Mouse (Mus musculus) CH12.LX (cell line): Measurements from ENCODE around the gene Phf2.

Source experiments
- POLR2A ChIP-seq: IDR thresholded peaks from 2 replicates; pipeline ENCODE4 v1.6.1; 2011; ENCODE audit warnings: low read depth, mild to moderate bottlenecking, improper control_type of control experiment, low read length
- USF1 ChIP-seq: IDR thresholded peaks from 2 replicates; pipeline ENCODE4 v1.6.1; 2014; ENCODE audit warnings: low read depth, mild to moderate bottlenecking, inconsistent platforms, low read length, improper control_type of control experiment

- no peak for TF ChIP-seq POLR2A
- TF ChIP-seq USF1: no peak
These were observed 63.4 kb downstream of the Phf2 start for GRCm38 (mm10) chr13:48807481-48808031.
